Mouse (Mus musculus): ENCODE results near the gene Parg. TPM values are rescaled to one million over a fixed set of nuclear protein-coding genes. Genes with fewer than 3 reads are reported as not detected.

Gene Parg
- total and polyA plus RNA-seq, 3 experiments = 36.3 to 66.1 (median 40.6) TPM

- peaks cover 63% of the 10 kb centered on the region for H3K79me2 ChIP-seq (replicated peaks; ENCODE audit: control insufficient read depth, extremely low read depth, insufficient read depth, poor library complexity, severe bottlenecking)
- H3K4me1 ChIP-seq (ENCODE audit: control insufficient read depth in 1 of 2, insufficient read depth in 2 of 2) = peaks cover 2 to 65% of the 10 kb centered on the region in 2 experiments; a peak in 2 of 4 replicates
- dilution Hi-C loops (cut with MboI; ENCODE audit: extremely low pct_ligation_motif_present, extremely low pct_unique_long_range_greater_than_20kb, low sequenced_read_pairs) (no loop called here), in situ Hi-C loops (cut with MboI; ENCODE audit: low pct_ligation_motif_present, low pct_unique_long_range_greater_than_20kb, low sequenced_read_pairs) (no loop called here)
- H3K9ac ChIP-seq (ENCODE audit: insufficient read depth, low read depth) = no peak overlapping the region
- TF ChIP-seq PAX5 (IDR thresholded peaks at IDR 0.05; ENCODE audit: low read length) = no peak
- TF ChIP-seq MXI1 (IDR thresholded peaks at IDR 0.05; ENCODE audit: low read depth, low read length) = no peak
- no peak for TF ChIP-seq KAT2A (IDR thresholded peaks at IDR 0.05; ENCODE audit: insufficient replicate concordance, low read length)
- no peak for TF ChIP-seq IRF4 (IDR thresholded peaks at IDR 0.05; ENCODE audit: low read depth, low read length)
- TF ChIP-seq RCOR1 (conservative IDR thresholded peaks at IDR 0.05; ENCODE audit: low read depth, low read length) = no peak
- peak overlapping the region in 1 of 3 experiments; percentile 27 for H3K4me3 ChIP-seq (replicated peaks in 1 of 3; ENCODE audit: low read depth in 2 of 3, low read length in 2 of 3, poor library complexity in 1 of 3)
- no peak overlapping the region; the same call in 1 of the 2 replicates for H3K4me2 ChIP-seq (ENCODE audit: insufficient read depth, low read depth, poor library complexity, severe bottlenecking)
- no peaks in the 10 kb centered on the region for H3K27me3 ChIP-seq (replicated peaks)
- H3K27ac ChIP-seq (ENCODE audit: insufficient read depth, low read depth) = no peak overlapping the region
- no peak for DNase-seq (ENCODE audit: extremely low read depth)
- peaks cover 8 to 29% of the 10 kb centered on the region in 2 experiments for H3K36me3 ChIP-seq (replicated peaks in 1 of 2; ENCODE audit: control insufficient read depth in 1 of 2, insufficient read depth in 1 of 2, low read length in 1 of 2)
- H3K9me3 ChIP-seq (replicated peaks; ENCODE audit: low read length) = no peaks in the 10 kb centered on the region
Observed at GRCm38 (mm10) chr14:32167326-32167725, 34.4 kb upstream of the Parg start.

- peaks cover 14 to 41% of the 10 kb centered on the region in 2 experiments for H3K36me3 ChIP-seq (replicated peaks in 1 of 2; ENCODE audit: control insufficient read depth in 1 of 2, insufficient read depth in 1 of 2, low read length in 1 of 2)
- no peaks in the 10 kb centered on the region for H3K27me3 ChIP-seq (replicated peaks)
- in situ Hi-C loops (cut with MboI; ENCODE audit: low pct_ligation_motif_present, low pct_unique_long_range_greater_than_20kb, low sequenced_read_pairs) = no loop called here
- H3K4me1 ChIP-seq (ENCODE audit: control insufficient read depth in 1 of 2, insufficient read depth in 2 of 2) = peaks cover 2 to 51% of the 10 kb centered on the region in 2 experiments; a peak in 2 of 4 replicates
- dilution Hi-C loops (cut with MboI; ENCODE audit: extremely low pct_ligation_motif_present, extremely low pct_unique_long_range_greater_than_20kb, low sequenced_read_pairs) = no loop called here
- H3K4me3 ChIP-seq (replicated peaks in 1 of 3; ENCODE audit: low read depth in 2 of 3, low read length in 2 of 3, poor library complexity in 1 of 3) = no peak overlapping the region
- H3K9me3 ChIP-seq (replicated peaks; ENCODE audit: low read length) = no peaks in the 10 kb centered on the region
- H3K27ac ChIP-seq (ENCODE audit: insufficient read depth, low read depth) = no peak overlapping the region
- no peak for TF ChIP-seq IRF4 (IDR thresholded peaks at IDR 0.05; ENCODE audit: low read depth, low read length)
- TF ChIP-seq JUN (IDR thresholded peaks at IDR 0.05; ENCODE audit: insufficient read depth, low read depth, low read length) = no peak
- no peak for TF ChIP-seq TCF12 (IDR thresholded peaks at IDR 0.05; ENCODE audit: low read depth, low read length)
- no peak for TF ChIP-seq BHLHE40 (IDR thresholded peaks at IDR 0.05; ENCODE audit: low read depth, low read length)
- DNase-seq (ENCODE audit: extremely low read depth) = no peak
- H3K9ac ChIP-seq (ENCODE audit: insufficient read depth, low read depth) = no peak overlapping the region
- H3K79me2 ChIP-seq (replicated peaks; ENCODE audit: control insufficient read depth, extremely low read depth, insufficient read depth, poor library complexity, severe bottlenecking) = peaks cover 52% of the 10 kb centered on the region
- H3K4me2 ChIP-seq (ENCODE audit: insufficient read depth, low read depth, poor library complexity, severe bottlenecking) = no peak overlapping the region
Observed at GRCm38 (mm10) chr14:32168653-32169231, 33.0 kb upstream of the Parg start.

GRCm38 (mm10) chr14:32170137-32170536, 31.6 kb upstream of the Parg start:
- H3K27ac ChIP-seq (ENCODE audit: insufficient read depth, low read depth) = no peak overlapping the region
- DNase-seq (ENCODE audit: extremely low read depth) = no peak
- dilution Hi-C loops (cut with MboI; ENCODE audit: extremely low pct_ligation_motif_present, extremely low pct_unique_long_range_greater_than_20kb, low sequenced_read_pairs) = no loop called here
- in situ Hi-C loops (cut with MboI; ENCODE audit: low pct_ligation_motif_present, low pct_unique_long_range_greater_than_20kb, low sequenced_read_pairs) = no loop called here
- H3K9ac ChIP-seq (ENCODE audit: insufficient read depth, low read depth) = no peak overlapping the region
- peaks cover 2 to 37% of the 10 kb centered on the region in 2 experiments; a peak in 2 of 4 replicates for H3K4me1 ChIP-seq (ENCODE audit: control insufficient read depth in 1 of 2, insufficient read depth in 2 of 2)
- TF ChIP-seq MAX (IDR thresholded peaks at IDR 0.05; ENCODE audit: low read length) (no peak), MEF2A (IDR thresholded peaks at IDR 0.05; ENCODE audit: borderline replicate concordance, low read depth, low read length) (no peak), ZC3H11A (IDR thresholded peaks at IDR 0.05; ENCODE audit: low read depth, low read length) (no peak), POLR2A (IDR thresholded peaks at IDR 0.05; ENCODE audit: low read depth, low read length) (no peak), TBP (conservative IDR thresholded peaks at IDR 0.05; ENCODE audit: low read depth, low read length) (no peak), JUN (IDR thresholded peaks at IDR 0.05; ENCODE audit: insufficient read depth, low read depth, low read length) (no peak), NRF1 (IDR thresholded peaks at IDR 0.05; ENCODE audit: low read depth, low read length) (no peak), CHD1 (IDR thresholded peaks at IDR 0.05; ENCODE audit: low read depth, low read length) (no peak), SMC3 (IDR thresholded peaks at IDR 0.05; ENCODE audit: low read depth, low read length) (no peak), ELF1 (IDR thresholded peaks at IDR 0.05; ENCODE audit: low read depth, low read length) (no peak), ETS1 (conservative IDR thresholded peaks at IDR 0.05; ENCODE audit: low read depth, low read length) (no peak), MAZ (IDR thresholded peaks at IDR 0.05; ENCODE audit: low read depth, low read length) (no peak), ZNF384 (IDR thresholded peaks at IDR 0.05; ENCODE audit: low read depth, low read length) (no peak), MXI1 (IDR thresholded peaks at IDR 0.05; ENCODE audit: low read depth, low read length) (no peak), MYC (IDR thresholded peaks at IDR 0.05; ENCODE audit: low read depth, low read length) (no peak), NELFE (IDR thresholded peaks at IDR 0.05; ENCODE audit: low read depth, low read length) (no peak), PAX5 (IDR thresholded peaks at IDR 0.05; ENCODE audit: low read length) (no peak), USF2 (conservative IDR thresholded peaks at IDR 0.05; ENCODE audit: low read depth, low read length) (no peak), JUND (conservative IDR thresholded peaks at IDR 0.05; ENCODE audit: low read depth, low read length) (no peak)
- peaks cover 19 to 54% of the 10 kb centered on the region in 2 experiments for H3K36me3 ChIP-seq (replicated peaks in 1 of 2; ENCODE audit: control insufficient read depth in 1 of 2, insufficient read depth in 1 of 2, low read length in 1 of 2)
- H3K4me3 ChIP-seq (replicated peaks in 1 of 3; ENCODE audit: low read depth in 2 of 3, low read length in 2 of 3, poor library complexity in 1 of 3) = no peak overlapping the region
- no peaks in the 10 kb centered on the region for H3K9me3 ChIP-seq (replicated peaks; ENCODE audit: low read length)
- H3K27me3 ChIP-seq (replicated peaks) = no peaks in the 10 kb centered on the region
- H3K4me2 ChIP-seq (ENCODE audit: insufficient read depth, low read depth, poor library complexity, severe bottlenecking) = no peak overlapping the region
- H3K79me2 ChIP-seq (replicated peaks; ENCODE audit: control insufficient read depth, extremely low read depth, insufficient read depth, poor library complexity, severe bottlenecking) = peaks cover 44% of the 10 kb centered on the region
